Mouse (Mus musculus) liver, adult (tissue): ENCODE data around the gene Camsap1.

Experiments used
- GATA4 ChIP-seq: IDR thresholded peaks from 2 replicates; pipeline ENCODE4 v1.6.1; 2014; ENCODE audit warnings: mild to moderate bottlenecking, low read length; ENCODE audit not compliant: insufficient replicate concordance

Gene Camsap1

GRCm38 (mm10) chr2:25923799-25924198 lies 59.3 kb downstream of the Camsap1 start:
- no peak for TF ChIP-seq GATA4

GRCm38 (mm10) chr2:25919972-25920371 lies 63.1 kb downstream of the Camsap1 start:
- TF ChIP-seq GATA4, result no peak

GRCm38 (mm10) chr2:25918408-25918807 lies 64.7 kb downstream of the Camsap1 start:
- TF ChIP-seq GATA4, result no peak

- no peak for TF ChIP-seq GATA4
Observed at GRCm38 (mm10) chr2:25914821-25915220, 68.3 kb downstream of the Camsap1 start.

- TF ChIP-seq GATA4, result no peak
Observed at GRCm38 (mm10) chr2:25914201-25914600, 68.9 kb downstream of the Camsap1 start.

GRCm38 (mm10) chr2:25913247-25913646 lies 69.8 kb downstream of the Camsap1 start:
- no peak for TF ChIP-seq GATA4

- no peak for TF ChIP-seq GATA4
Observed at GRCm38 (mm10) chr2:25909872-25910271, 73.2 kb downstream of the Camsap1 start.

- no peak for TF ChIP-seq GATA4
Observed at GRCm38 (mm10) chr2:25898970-25899369, 84.1 kb downstream of the Camsap1 start.

- no peak for TF ChIP-seq GATA4
Observed at GRCm38 (mm10) chr2:25892440-25892839, 90.6 kb downstream of the Camsap1 start.

GRCm38 (mm10) chr2:25888144-25888543 lies 94.9 kb downstream of the Camsap1 start:
- no peak for TF ChIP-seq GATA4

- no peak for TF ChIP-seq GATA4
Observed at GRCm38 (mm10) chr2:25887226-25887625, 95.9 kb downstream of the Camsap1 start.

GRCm38 (mm10) chr2:25884756-25885155 lies 98.3 kb downstream of the Camsap1 start:
- no peak for TF ChIP-seq GATA4

GRCm38 (mm10) chr2:25882276-25882675 lies 100.8 kb downstream of the Camsap1 start:
- TF ChIP-seq GATA4, result no peak

GRCm38 (mm10) chr2:25879061-25879460 lies 104.0 kb downstream of the Camsap1 start:
- no peak for TF ChIP-seq GATA4

- TF ChIP-seq GATA4, result no peak
Observed at GRCm38 (mm10) chr2:25878516-25878915, 104.6 kb downstream of the Camsap1 start.

- TF ChIP-seq GATA4, result no peak
Observed at GRCm38 (mm10) chr2:25877736-25878268, 105.3 kb downstream of the Camsap1 start.

- TF ChIP-seq GATA4, result no peak
Observed at GRCm38 (mm10) chr2:25877250-25877735, 105.8 kb downstream of the Camsap1 start.
